Mouse (Mus musculus) liver, embryonic 14 days (tissue): ENCODE measurements around the gene Oxsm. TPM values are rescaled to one million over a fixed set of nuclear protein-coding genes. Genes with fewer than 3 reads are reported as not detected.

ENCODE experiments used
- polyA plus RNA-seq: library from polyadenylated mRNA; depleted of rRNA; stranded (reverse); fragments of >200 nt; gene quantifications from 2 replicates; pipeline ENCODE4 v1.2.3, GENCODE M21; 2012; rRNA removed

Gene Oxsm
- 3.0 and 3.7 TPM in 2 replicates for polyA plus RNA-seq

DNA sequence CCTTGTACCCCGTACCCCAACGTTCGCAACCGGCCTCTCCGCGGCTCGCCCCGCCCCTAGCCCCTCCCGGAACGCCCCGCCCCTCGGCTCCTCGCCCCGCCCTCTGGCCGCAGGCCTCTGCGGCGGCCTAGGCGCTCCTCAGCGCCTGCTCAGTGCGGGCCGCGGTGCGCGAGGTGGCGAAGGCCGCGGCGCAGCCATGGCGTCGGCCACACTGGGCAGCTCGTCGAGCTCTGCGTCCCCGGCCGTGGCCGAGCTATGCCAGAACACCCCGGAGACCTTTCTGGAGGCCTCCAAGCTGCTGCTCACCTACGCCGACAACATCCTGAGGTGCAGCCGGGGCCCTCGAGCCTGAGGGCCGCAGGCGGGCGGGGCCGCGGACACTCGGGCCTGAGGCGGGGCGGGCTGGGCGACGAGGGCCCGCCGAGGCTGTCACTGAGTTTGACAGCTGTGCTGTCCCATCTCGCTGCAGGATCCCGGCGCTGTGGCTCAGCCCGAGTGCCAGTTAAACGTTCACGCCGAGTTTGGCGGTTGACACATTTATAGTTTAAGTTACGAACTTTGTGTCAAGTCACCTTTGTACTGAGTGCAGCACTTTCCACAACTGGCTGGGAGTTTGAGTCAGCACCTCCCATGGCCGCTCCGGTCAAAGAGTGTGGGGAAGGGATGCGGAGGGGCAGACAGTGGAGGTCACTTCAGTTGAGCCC lies at the start of gene Oxsm, which contains the start of gene Ngly1:
Gene Oxsm, minus strand, starts transcription at position 638 of the 704 bp plus-strand sequence.
Gene Ngly1, plus strand, starts transcription at position 110 of the 704 bp plus-strand sequence.

Other genes starting within 250 kb of the Oxsm start
- gene Ngly1, start 528 bp downstream of the Oxsm start, polyA plus RNA-seq = 7.1 and 8.0 TPM in 2 replicates
- gene Top2b, start 115.4 kb upstream of the Oxsm start, polyA plus RNA-seq = 18.0 and 20.3 TPM in 2 replicates